Mouse (Mus musculus) stomach, embryonic 14.5 days (tissue): ENCODE measurements at regions not wholly inside any gene's neighbourhood (a gene's known extent, or its start where the extent isn't known, plus 50 kb on each side); places are given as distances from the start of the nearest gene placed in this dataset.

ENCODE experiments used
- ATAC-seq: fragments of 200-750 bp; cut with Nextera tagmentation; 2 replicates; pipeline ENCODE4 v1.8.0; 2017; ENCODE audit warnings: low read depth, moderate TSS enrichment; ENCODE audit not compliant: insufficient number of reproducible peaks, insufficient read depth, low FRiP score
- H3K27ac ChIP-seq: fragments of 300-500 bp; sonication (generic); 2 replicates; pipeline ENCODE4 v1.5.1; 2014; ENCODE audit warnings: mild to moderate bottlenecking, low read length, moderate library complexity, mixed read lengths
- H3K27me3 ChIP-seq: fragments of 300-500 bp; sonication (generic); 2 replicates; pipeline ENCODE4 v1.6.1; 2014; ENCODE audit warnings: low read length, control low read depth, mixed read lengths; ENCODE audit not compliant: control insufficient read depth, insufficient read depth
- H3K36me3 ChIP-seq: fragments of 300-500 bp; sonication (generic); 2 replicates; pipeline ENCODE4 v1.6.1; 2014; ENCODE audit warnings: mild to moderate bottlenecking, control low read depth, low read length, moderate library complexity, mixed read lengths; ENCODE audit not compliant: control insufficient read depth, insufficient read depth
- H3K4me1 ChIP-seq: fragments of 300-500 bp; sonication (generic); 2 replicates; pipeline ENCODE4 v1.6.1; 2014; ENCODE audit warnings: low read length, control low read depth, mixed read lengths; ENCODE audit not compliant: control insufficient read depth, insufficient read depth
- H3K4me2 ChIP-seq: fragments of 300-500 bp; sonication (generic); replicated peaks from 2 replicates; pipeline ENCODE4 v1.6.1; 2014; ENCODE audit warnings: low read depth, low read length, control low read depth
- H3K4me3 ChIP-seq: fragments of 300-500 bp; sonication (generic); 2 replicates; pipeline ENCODE4 v1.5.1; 2014; ENCODE audit warnings: low read depth, low read length, control low read depth
- H3K9ac ChIP-seq: fragments of 300-500 bp; sonication (generic); replicated peaks from 2 replicates; pipeline ENCODE4 v1.6.1; 2014; ENCODE audit warnings: low read depth, mild to moderate bottlenecking, control low read depth, low read length, moderate library complexity, mixed read lengths
- H3K9me3 ChIP-seq: fragments of 300-500 bp; sonication (generic); 2 replicates; pipeline ENCODE4 v1.6.1; 2016; ENCODE audit warnings: low read depth, low read length, control low read depth; ENCODE audit not compliant: control insufficient read depth
- WGBS: fragments of 180-500 bp; shearing (Covaris S2); extraction: QIAGEN DNeasy Blood & Tissue Kit; methylation state at CpG from one replicate; pipeline ENCODE4 v1.1.7; 2014; 5-methylcytosine and 5-hydroxymethylcytosine counted together

- H3K4me2 ChIP-seq = no peak overlapping the region
- H3K9me3 ChIP-seq = no peaks in the 10 kb centered on the region
- no peaks in the 10 kb centered on the region for H3K4me1 ChIP-seq
- no peak overlapping the region for H3K27ac ChIP-seq
- H3K9ac ChIP-seq = no peak overlapping the region
- ATAC-seq = no peak
- WGBS = 83% methylated on average over 9 of the region's 9 CpGs
- no peaks in the 10 kb centered on the region for H3K36me3 ChIP-seq
- no peak overlapping the region for H3K4me3 ChIP-seq
- no peaks in the 10 kb centered on the region for H3K27me3 ChIP-seq
Measured at GRCm38 (mm10) chr10:95015298-95015951, 70.8 kb upstream of the Plxnc1 start.

- 65% methylated on average over 4 of the region's 4 CpGs for WGBS
- Histone ChIP-seq H3K27ac (no peak overlapping the region), H3K9me3 (no peaks in the 10 kb centered on the region), H3K9ac (no peak overlapping the region), H3K4me1 (no peaks in the 10 kb centered on the region), H3K27me3 (no peaks in the 10 kb centered on the region), H3K36me3 (no peaks in the 10 kb centered on the region), H3K4me3 (no peak overlapping the region), H3K4me2 (no peak overlapping the region)
- no peak for ATAC-seq
Measured at GRCm38 (mm10) chr10:95013946-95014345, 69.3 kb upstream of the Plxnc1 start.

- H3K9me3 ChIP-seq = no peaks in the 10 kb centered on the region
- H3K4me1 ChIP-seq = no peaks in the 10 kb centered on the region
- no peak overlapping the region for H3K4me2 ChIP-seq
- H3K9ac ChIP-seq = no peak overlapping the region
- no peak overlapping the region for H3K4me3 ChIP-seq
- H3K36me3 ChIP-seq = no peaks in the 10 kb centered on the region
- H3K27ac ChIP-seq = no peak overlapping the region
- WGBS = 87% methylated on average over 11 of the region's 11 CpGs
- no peaks in the 10 kb centered on the region for H3K27me3 ChIP-seq
- no peak for ATAC-seq
Measured at GRCm38 (mm10) chr10:95013213-95013915, 68.7 kb upstream of the Plxnc1 start.

- Histone ChIP-seq H3K27ac (no peak overlapping the region), H3K4me1 (no peaks in the 10 kb centered on the region), H3K9ac (no peak overlapping the region), H3K9me3 (no peaks in the 10 kb centered on the region), H3K4me3 (no peak overlapping the region), H3K4me2 (no peak overlapping the region), H3K27me3 (no peaks in the 10 kb centered on the region), H3K36me3 (no peaks in the 10 kb centered on the region)
- 95% methylated on average over 6 of the region's 6 CpGs for WGBS
- no peak for ATAC-seq
Measured at GRCm38 (mm10) chr10:95010333-95010732, 65.7 kb upstream of the Plxnc1 start.

GRCm38 (mm10) chr10:95009081-95009480 is 64.4 kb upstream of the Plxnc1 start:
- H3K27ac ChIP-seq = no peak overlapping the region
- no peaks in the 10 kb centered on the region for H3K36me3 ChIP-seq
- H3K4me1 ChIP-seq = no peaks in the 10 kb centered on the region
- no peaks in the 10 kb centered on the region for H3K9me3 ChIP-seq
- H3K4me2 ChIP-seq = no peak overlapping the region
- H3K4me3 ChIP-seq = no peak overlapping the region
- no peak for ATAC-seq
- 80% methylated on average over 1 of the region's 1 CpGs for WGBS
- no peak overlapping the region for H3K9ac ChIP-seq
- no peaks in the 10 kb centered on the region for H3K27me3 ChIP-seq

- no peak overlapping the region for H3K4me2 ChIP-seq
- no peaks in the 10 kb centered on the region for H3K9me3 ChIP-seq
- no peaks in the 10 kb centered on the region; the same call in 1 of the 2 replicates for H3K4me1 ChIP-seq
- no peaks in the 10 kb centered on the region for H3K27me3 ChIP-seq
- no peak overlapping the region for H3K9ac ChIP-seq
- WGBS = 60% methylated on average over 9 of the region's 9 CpGs
- H3K4me3 ChIP-seq = no peak overlapping the region
- H3K27ac ChIP-seq = peak overlapping the region; percentile 53; the same call in 1 of the 2 replicates
- ATAC-seq = no peak
- H3K36me3 ChIP-seq = no peaks in the 10 kb centered on the region
Measured at GRCm38 (mm10) chr10:95004065-95004763, 59.6 kb upstream of the Plxnc1 start.

GRCm38 (mm10) chr10:95003621-95004020 is 59.0 kb upstream of the Plxnc1 start:
- Histone ChIP-seq H3K27me3 (no peaks in the 10 kb centered on the region), H3K9me3 (no peaks in the 10 kb centered on the region), H3K4me1 (no peaks in the 10 kb centered on the region; the same call in 1 of the 2 replicates), H3K4me3 (no peak overlapping the region), H3K27ac (peak overlapping the region; percentile 53), H3K36me3 (no peaks in the 10 kb centered on the region), H3K9ac (no peak overlapping the region), H3K4me2 (no peak overlapping the region)
- 47% methylated on average over 7 of the region's 7 CpGs for WGBS
- ATAC-seq = no peak; the same call in 1 of the 2 replicates

- Histone ChIP-seq H3K4me3 (no peak overlapping the region), H3K27me3 (no peaks in the 10 kb centered on the region), H3K27ac (no peak overlapping the region), H3K36me3 (no peaks in the 10 kb centered on the region), H3K4me2 (no peak overlapping the region), H3K4me1 (no peaks in the 10 kb centered on the region; the same call in 1 of the 2 replicates), H3K9me3 (no peaks in the 10 kb centered on the region), H3K9ac (no peak overlapping the region)
- 65% methylated on average over 6 of the region's 6 CpGs for WGBS
- no peak for ATAC-seq
Measured at GRCm38 (mm10) chr10:95001650-95002049, 57.0 kb upstream of the Plxnc1 start.
